ENCODE assay signal across 16 mouse cellular contexts in genomic region chr16:36891415-36891814, GRCm38 (mm10).
"Had no signal": no experiment of that assay in that cellular context is flagged by ENCODE, and none has a peak within 500 bp of the region (broad histone marks: within the 10 kb centered on the region; RNA-seq: fewer than 3 reads in every experiment).

No protein-coding gene starts in this region.

- DNase-seq: kidney, adult 11 months; kidney, adult 9 months; kidney, postnatal 36 days; layer of hippocampus, adult 9-11 months; left cerebral cortex, postnatal 4 days; lung, adult 2 months; lung, postnatal 4 days; spleen, adult 18-20 months; thymus, adult 2 months; thymus, postnatal 25 days had no signal

- H3K27me3 ChIP-seq: midbrain, embryonic 15.5 days; neural tube, embryonic 12.5 days; stomach, embryonic 15.5 days had no signal

- H3K9me3 ChIP-seq: midbrain, embryonic 15.5 days; neural tube, embryonic 12.5 days; stomach, embryonic 15.5 days had no signal

- ATAC-seq: lung, postnatal 0 days; midbrain, embryonic 15.5 days had no signal

- H3K9ac ChIP-seq: midbrain, embryonic 15.5 days; neural tube, embryonic 12.5 days; stomach, embryonic 15.5 days had no signal

- H3K4me3 ChIP-seq: midbrain, embryonic 15.5 days; neural tube, embryonic 12.5 days; stomach, embryonic 15.5 days had no signal

- H3K4me1 ChIP-seq: midbrain, embryonic 15.5 days; neural tube, embryonic 12.5 days; stomach, embryonic 15.5 days had no signal

- H3K27ac ChIP-seq: kidney, postnatal 0 days; midbrain, embryonic 15.5 days; neural tube, embryonic 12.5 days; stomach, embryonic 15.5 days had no signal

- H3K4me2 ChIP-seq: midbrain, embryonic 11.5 days; midbrain, embryonic 15.5 days; neural tube, embryonic 12.5 days; stomach, embryonic 15.5 days had no signal
